Mouse (Mus musculus) gastrocnemius, postnatal 36 days (tissue): ENCODE measurements around the gene Fxn. TPM values are rescaled to one million over a fixed set of nuclear protein-coding genes. Genes with fewer than 3 reads are reported as not detected.

Source experiments
- DNase-seq, 2 experiments: peaks; one replicate each; pipeline ENCODE4 v3.0.0; 2022
- intact Hi-C: fragments of 180-260 bp; cut with DNase I; formaldehyde crosslinking; loops from one replicate; pipeline ENCODE4 v1.15.1; 2025
- long read RNA-seq, 2 experiments: library from polyadenylated mRNA; stranded (forward); transcript quantifications; one replicate each; pipeline ENCODE4 v2.0.0; 2021
- total RNA-seq, 2 experiments: library from RNA; stranded (reverse); gene quantifications; 2 replicates each; pipeline ENCODE4 v1.2.3; 2021

The Fxn gene
- total RNA-seq = 10 to 100 TPM; 19.9 to 20.0 TPM
- long read RNA-seq, experiment 1, transcript Fxn-201 (5 exons, 1,114 nt) = major isoform, 83 of 87 reads
- long read RNA-seq, experiment 1, partial matches to known transcripts = 3 of 87 reads
- long read RNA-seq, experiment 1, other reads (novel, unspliced or antisense) = 0 of 87 reads
- long read RNA-seq, experiment 2, transcript Fxn-201 (5 exons, 1,114 nt) = major isoform, 76 of 83 reads
- long read RNA-seq, experiment 2, partial matches to known transcripts = 2 of 83 reads
- long read RNA-seq, experiment 2, other reads (novel, unspliced or antisense) = 3 of 83 reads

- DNase-seq = peak in 1 of 2 experiments; percentile 17
- intact Hi-C loops = no loop called here
These were observed at the start of gene Fxn for GRCm38 (mm10) chr19:24280601-24281228. Fxn (minus strand) TSS chr19:24280605.

DNA sequence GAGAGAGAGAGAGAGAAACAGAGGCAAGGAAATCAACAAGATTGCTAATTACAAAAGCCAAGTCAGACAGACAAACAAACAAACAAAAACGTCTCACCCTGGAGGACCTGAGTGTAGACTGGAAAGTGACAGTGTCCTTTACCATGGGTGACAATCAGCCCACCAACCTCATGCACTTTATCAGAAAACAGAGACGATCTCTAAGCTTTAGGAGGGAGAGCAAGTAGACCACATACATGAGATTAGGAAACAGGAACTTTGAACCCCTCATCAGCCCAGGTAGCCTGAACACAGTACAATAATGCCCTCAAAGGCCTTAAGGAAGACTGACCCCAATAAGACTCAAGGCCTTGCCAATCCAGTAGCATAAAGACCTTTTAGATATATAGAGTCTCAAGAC lies 47.5 kb upstream of the Fxn start:
- intact Hi-C loops = no loop called here
- no peak for DNase-seq

- intact Hi-C loops = no loop called here
- no peak for DNase-seq
These were observed 46.6 kb upstream of the Fxn start for GRCm38 (mm10) chr19:24326969-24327368.

DNA sequence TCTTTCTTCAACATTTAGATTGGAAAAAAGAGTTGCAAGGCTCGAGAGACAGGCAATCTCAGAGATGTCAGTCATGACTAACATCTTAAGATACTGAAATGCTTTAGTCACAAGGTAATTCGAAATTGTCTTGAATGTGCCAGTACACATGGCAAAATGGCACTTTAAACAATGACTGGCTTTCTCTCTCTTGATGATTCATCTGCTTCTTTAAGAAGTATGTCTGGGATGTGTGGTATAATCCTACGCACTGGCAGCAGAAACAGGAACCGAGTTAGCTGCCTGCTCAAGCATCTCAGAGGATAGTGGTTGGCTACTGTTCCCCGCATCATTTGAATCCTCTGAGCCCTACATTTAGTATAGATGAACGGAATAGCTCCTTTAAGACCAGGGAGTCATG lies 45.3 kb upstream of the Fxn start:
- intact Hi-C loops = no loop called here
- DNase-seq = no peak

DNA sequence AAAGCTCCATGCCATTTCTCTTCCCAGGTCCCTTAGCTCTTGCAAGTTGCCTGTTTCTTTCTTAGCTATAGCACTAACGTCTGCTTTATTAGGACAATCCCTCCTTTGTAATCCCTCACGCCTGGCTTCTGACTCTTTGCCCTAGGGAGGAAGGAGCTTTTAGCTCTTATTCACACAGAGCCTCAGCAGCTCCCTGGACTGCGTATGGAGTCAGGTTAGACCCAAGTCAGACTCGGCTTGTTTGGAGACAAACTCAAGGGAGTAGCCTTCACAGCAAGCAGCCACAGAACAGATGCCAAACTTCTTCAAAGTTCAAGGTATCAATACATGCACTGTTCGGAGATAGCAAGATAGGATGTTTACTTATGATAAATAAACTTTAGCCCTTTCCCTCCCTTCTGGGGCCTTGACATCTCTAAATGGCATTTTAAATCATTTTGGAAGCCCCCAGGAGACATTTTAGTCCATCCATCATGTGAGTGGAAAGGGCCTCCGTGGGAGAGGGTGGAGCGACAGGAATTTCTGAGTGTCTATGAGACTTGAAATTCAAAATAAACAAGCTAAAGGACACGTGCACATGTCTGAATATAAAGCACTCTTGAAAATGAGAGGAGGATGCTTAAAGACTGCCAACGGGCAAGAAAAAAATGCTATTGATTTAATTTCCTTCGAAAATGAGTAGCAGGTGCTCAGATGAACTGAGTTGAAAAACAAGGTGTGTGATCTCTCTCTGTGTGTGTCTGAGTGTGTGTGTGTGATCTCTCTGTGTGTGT lies 43.6 kb upstream of the Fxn start:
- intact Hi-C loops = no loop called here
- DNase-seq = no peak

DNA sequence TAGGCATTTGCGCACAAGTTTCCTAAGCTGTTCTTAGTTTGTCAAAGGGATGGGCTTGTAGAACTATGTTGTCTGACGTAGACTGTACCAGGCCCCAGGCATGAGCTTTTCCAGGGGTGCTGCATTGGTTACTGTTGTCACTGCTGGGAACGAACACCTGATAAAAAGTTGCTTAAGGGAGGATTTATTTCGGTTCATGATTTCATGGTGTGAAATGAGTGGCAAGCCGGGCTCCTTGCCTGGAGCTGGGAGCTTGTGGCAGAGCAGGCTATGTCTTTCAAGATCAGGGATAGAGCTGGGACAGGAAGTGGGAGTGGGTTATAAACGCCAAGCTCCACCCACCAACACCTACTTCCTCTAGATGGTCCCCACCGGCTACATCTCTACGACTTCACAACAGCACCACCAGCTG lies 41.5 kb upstream of the Fxn start:
- intact Hi-C loops = no loop called here
- DNase-seq = no peak

GRCm38 (mm10) chr19:24321211-24321899 lies 41.0 kb upstream of the Fxn start:
- intact Hi-C loops = no loop called here

GRCm38 (mm10) chr19:24318172-24318571 lies 37.8 kb upstream of the Fxn start:
- intact Hi-C loops = no loop called here
- no peak for DNase-seq

More at GRCm38 (mm10) chr19:24321211-24321899, 41.0 kb upstream of the Fxn start:
- DNase-seq = no peak

DNA sequence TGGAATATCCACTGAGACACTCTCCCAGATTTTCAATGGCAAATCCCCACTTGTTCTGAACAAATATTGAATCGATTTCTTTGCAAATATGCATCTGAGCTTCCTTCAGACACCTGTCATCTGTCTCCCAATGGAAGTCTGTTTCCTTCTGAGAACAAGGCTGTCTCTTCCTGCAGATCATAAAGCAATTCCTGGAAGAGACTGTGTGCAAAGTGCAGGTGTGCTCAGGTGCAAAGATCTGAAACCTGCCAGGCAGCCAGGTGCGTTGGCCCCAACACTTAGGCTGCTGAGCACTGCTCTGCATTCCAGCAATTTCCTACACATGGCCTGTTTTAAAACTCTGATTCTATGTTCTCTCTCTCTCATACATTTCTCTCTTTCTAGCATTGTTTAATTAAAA lies 37.3 kb upstream of the Fxn start:
- intact Hi-C loops = no loop called here
- DNase-seq = no peak

- intact Hi-C loops = no loop called here
- no peak for DNase-seq
These were observed 36.7 kb upstream of the Fxn start for GRCm38 (mm10) chr19:24317038-24317591.

DNA sequence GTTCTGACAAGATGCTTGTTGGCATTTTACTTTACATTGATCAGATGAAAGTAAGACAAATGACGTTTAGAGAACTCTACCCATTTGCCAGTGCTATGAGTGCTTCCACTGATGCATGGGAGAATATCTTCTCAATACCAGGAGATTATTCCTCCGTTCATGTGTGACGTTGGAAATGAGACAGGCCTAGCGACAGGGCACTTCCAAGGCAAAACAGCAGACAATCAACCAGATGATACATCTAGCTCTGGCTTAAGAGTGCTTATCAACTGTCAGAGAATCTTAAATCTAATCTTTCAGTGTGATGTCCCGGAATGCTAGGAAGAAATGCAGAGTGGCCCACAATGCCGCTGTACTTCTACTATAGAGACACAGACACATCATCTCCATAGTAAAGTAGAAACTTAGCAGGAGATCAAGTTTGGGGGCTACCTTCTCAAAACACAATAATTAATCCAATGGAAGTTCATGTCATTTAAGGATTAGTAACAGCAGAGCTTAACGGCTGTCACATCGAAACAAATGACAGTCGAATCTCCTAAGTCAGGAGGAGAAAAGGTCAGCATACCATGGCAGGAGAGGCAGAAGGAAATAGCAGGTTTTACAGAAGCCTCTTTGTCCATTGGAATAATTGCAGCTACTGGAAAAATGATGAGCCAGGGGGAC lies 35.8 kb upstream of the Fxn start:
- intact Hi-C loops = no loop called here

DNA sequence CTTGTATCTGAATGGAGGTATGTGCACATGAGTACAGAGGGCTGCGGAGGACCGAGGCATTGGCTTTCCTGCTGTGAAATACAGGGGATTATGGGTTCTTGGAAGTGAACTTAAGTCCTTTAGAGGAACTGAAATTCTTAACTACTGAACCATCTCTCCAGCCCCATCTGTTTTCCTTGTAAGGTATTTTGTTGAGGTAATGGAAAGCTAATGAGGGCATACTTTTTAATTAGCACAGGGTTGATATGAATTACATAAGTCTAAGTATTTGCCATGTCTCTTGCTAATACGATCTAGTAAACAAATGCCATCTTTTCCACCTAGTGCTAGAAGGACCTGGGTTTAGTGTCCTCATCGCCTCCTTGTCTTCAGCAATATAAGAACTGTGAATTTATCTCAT lies 34.8 kb upstream of the Fxn start:
- no peak for DNase-seq
- intact Hi-C loops = no loop called here

More for the DNA sequence above, 35.8 kb upstream of the Fxn start:
- no peak for DNase-seq

GRCm38 (mm10) chr19:24314676-24315075 lies 34.3 kb upstream of the Fxn start:
- DNase-seq = no peak
- intact Hi-C loops = no loop called here

- no peak for DNase-seq
- intact Hi-C loops = no loop called here
These were observed 32.3 kb upstream of the Fxn start for GRCm38 (mm10) chr19:24312556-24313342.

GRCm38 (mm10) chr19:24312046-24312445 lies 31.6 kb upstream of the Fxn start:
- DNase-seq = no peak
- intact Hi-C loops = no loop called here

GRCm38 (mm10) chr19:24308305-24308705 lies 27.9 kb upstream of the Fxn start:
- peak; percentile 13 to 18 for DNase-seq
- intact Hi-C loops = no loop called here

GRCm38 (mm10) chr19:24307271-24308221 lies 27.1 kb upstream of the Fxn start:
- no peak for DNase-seq
- intact Hi-C loops = no loop called here

DNA sequence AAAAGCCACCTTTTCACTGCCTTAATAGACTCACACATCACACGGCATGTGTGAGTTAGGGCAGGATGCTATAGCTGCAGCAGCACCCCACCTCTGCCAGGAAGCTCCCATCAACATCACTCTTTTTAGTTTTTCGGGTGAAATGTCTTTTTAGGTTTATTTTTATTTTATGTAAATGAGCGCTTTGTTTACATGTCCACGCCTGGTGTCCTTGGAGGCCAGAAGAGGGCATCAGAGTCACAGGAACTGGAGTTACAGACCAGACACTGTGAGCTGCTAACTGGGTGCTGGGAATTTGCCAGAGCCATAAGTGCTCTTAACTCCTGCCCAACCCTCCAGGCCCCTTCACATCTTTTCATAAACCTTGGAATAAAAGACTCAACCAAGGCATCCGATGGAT lies 25.9 kb upstream of the Fxn start:
- intact Hi-C loops = no loop called here
- DNase-seq = no peak
